Mouse (Mus musculus): ENCODE results near the gene Sox5.

The Sox5 gene

GRCm38 (mm10) chr6:144151075-144151474 lies 630.7 kb downstream of the Sox5 start:
- intact Hi-C loops (cut with DNase I) = no loop called here

DNA sequence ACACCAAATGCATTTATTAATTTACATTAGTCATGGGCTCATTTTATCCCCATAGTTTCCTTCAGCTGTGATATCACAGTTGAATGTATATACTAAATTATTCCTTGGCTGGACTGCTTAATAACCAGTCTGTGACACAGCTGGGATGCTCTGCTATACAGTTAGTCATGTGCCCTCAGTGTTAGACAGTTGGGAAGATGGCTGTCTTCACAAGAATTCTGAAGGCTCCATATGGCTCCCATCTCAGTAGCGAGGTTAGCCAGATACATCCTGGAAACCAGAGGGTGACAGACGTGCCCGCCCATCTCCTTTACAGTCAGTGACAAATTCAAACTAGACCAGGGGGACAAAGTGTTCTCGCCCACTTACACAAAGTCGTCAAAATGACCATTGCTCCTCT lies 644.4 kb downstream of the Sox5 start:
- intact Hi-C loops (cut with DNase I) = no loop called here

GRCm38 (mm10) chr6:144136894-144137293 lies 644.9 kb downstream of the Sox5 start:
- intact Hi-C loops (cut with DNase I) = no loop called here

DNA sequence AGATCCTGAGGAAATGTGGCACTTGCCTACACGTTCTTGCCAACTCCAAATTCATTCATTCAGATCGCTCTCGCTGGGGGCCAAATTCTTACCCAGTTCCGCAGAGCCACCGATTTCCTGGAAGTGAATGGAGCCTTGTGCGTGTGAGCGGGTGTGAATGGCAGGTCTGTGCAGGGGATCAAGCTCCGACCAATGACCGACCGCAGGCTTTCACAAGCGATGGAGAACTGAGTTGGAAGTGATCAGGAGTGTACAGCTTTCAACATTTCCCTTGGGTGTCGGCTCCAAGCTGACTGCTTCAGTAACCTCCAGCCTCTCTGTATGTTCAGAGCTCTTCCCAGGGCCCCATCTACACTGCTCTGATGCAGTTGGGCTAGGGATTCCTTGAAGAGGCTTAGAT lies 651.9 kb downstream of the Sox5 start:
- intact Hi-C loops (cut with DNase I) = no loop called here

DNA sequence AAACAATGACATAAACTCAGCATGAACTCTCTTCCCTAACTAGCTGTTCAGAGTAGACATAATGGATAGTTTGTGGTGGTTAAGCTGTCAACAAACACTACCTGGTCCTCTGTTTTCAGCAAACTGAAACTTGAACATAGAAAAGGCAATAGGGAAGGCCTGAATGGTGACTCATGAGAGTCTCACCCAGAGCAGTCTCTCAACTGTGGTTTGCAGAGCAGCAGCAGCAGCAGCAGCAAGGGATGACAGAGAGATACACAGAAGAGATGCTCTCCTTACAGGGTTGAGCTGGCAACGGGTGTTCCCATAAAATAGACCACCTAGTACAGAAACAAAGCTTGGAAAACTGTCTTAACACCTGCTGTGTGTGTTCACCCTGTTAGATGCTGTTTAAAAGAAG lies 661.8 kb downstream of the Sox5 start:
- intact Hi-C loops (cut with DNase I) = no loop called here

- intact Hi-C loops (cut with DNase I) = no loop called here
Measured at GRCm38 (mm10) chr6:144116646-144117045, 665.1 kb downstream of the Sox5 start.

DNA sequence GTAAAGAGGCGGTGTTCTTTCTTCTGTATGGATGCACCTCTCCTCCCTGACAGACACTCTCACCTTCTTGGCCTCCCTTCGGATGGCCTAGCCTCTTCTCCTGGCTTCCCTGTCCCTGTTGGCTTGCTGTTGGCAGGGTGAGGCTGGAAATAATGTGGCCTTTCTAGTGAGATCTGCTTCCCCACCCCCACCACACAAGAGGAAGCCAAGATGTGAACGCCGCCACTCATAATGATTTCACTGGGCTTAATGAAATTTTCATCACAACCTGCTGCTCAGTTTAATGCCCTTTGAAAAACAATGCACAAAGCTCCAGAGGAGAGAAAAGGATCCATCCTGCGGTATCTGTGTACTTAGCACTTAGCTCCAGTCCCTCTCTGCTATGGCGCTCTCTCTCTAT lies 670.2 kb downstream of the Sox5 start:
- intact Hi-C loops (cut with DNase I) = no loop called here

- intact Hi-C loops (cut with DNase I) = no loop called here
Measured at GRCm38 (mm10) chr6:144106848-144107247, 674.9 kb downstream of the Sox5 start.

DNA sequence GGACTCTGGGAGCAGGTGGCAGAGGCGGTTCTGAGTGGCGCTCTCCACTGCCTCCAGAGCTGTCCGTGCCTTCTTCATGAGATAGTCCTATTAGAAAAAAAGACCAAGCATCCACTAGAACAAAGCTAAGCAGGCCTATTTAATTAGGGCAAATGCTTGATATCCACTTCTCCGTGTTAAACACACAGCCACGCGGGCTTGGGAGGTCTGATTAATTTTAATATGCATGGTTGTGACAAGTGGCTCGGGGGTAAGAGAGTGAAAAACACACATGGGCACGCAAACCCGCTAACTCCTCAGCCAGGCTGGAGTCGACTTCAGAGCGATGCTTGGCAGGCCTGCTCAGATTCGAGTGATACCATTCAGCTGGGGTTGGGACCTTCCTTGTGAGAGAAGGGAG lies 676.1 kb downstream of the Sox5 start:
- intact Hi-C loops (cut with DNase I) = no loop called here

DNA sequence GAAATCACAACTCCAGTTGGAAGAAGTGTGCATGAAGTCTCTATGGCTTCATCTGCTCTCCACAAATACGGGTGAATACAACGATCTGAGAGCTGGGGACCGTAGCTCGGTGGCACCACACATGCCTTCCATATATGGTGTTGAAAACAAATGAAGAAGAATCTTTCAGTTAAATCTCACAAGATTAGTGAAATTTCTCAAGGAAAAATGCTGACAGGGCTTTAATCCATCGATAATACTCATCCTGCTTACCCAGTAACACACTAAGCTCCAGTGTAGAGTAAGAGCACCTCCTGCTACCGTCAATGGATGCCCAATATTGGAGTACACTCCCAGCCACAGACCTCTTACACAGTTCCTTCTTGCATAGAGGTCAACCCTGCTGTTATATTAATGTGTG lies 678.2 kb downstream of the Sox5 start:
- intact Hi-C loops (cut with DNase I) = no loop called here

- intact Hi-C loops (cut with DNase I) = no loop called here
Measured at GRCm38 (mm10) chr6:144100852-144101251, 680.9 kb downstream of the Sox5 start.

DNA sequence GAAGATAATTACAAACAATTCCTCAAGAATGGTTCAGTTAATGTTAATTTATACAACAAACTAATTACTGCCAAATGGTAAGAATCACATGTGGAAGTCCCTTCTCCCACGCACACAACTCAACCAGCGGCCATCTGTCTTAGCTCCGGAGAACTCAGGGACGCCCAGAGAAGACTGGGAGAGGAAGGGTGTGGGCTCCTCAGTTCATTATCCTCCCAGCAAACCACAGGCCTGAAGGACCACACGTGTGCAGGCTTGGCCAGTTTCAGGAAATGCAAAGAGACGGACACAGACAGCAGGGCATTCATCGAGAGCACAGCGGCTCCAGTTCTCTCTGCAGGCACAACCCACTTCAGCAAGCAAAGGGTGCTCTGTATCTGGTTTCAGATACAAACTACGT lies 683.7 kb downstream of the Sox5 start:
- intact Hi-C loops (cut with DNase I) = no loop called here

DNA sequence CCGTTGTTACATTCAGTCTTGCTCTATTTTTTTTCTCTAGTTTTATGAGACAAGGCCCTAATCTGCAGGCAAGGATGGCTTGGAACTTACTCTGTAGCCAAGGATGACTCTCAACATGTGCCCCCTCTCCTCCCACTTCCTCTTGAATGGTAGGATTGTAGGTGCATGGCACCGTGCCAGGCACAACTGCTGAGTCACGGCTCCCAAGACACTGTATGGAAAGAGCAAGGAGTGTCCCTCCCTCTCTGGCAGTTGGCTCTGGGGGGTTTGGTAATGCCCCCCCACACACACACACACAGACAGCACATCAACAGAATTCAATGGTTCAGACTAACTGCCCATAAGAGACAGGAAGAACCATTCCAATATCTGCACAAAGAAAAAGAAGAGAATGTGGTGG lies 693.5 kb downstream of the Sox5 start:
- intact Hi-C loops (cut with DNase I) = no loop called here

- intact Hi-C loops (cut with DNase I) = no loop called here
Measured at GRCm38 (mm10) chr6:144086096-144086810, 695.5 kb downstream of the Sox5 start.

GRCm38 (mm10) chr6:144082297-144082696 lies 699.5 kb downstream of the Sox5 start:
- intact Hi-C loops (cut with DNase I) = no loop called here

GRCm38 (mm10) chr6:144077826-144078225 lies 704.0 kb downstream of the Sox5 start:
- intact Hi-C loops (cut with DNase I) = no loop called here

- intact Hi-C loops (cut with DNase I) = no loop called here
Measured at GRCm38 (mm10) chr6:144076376-144076775, 705.4 kb downstream of the Sox5 start.

GRCm38 (mm10) chr6:144075327-144075941 lies 706.3 kb downstream of the Sox5 start:
- intact Hi-C loops (cut with DNase I) = no loop called here

GRCm38 (mm10) chr6:144074826-144075225 lies 707.0 kb downstream of the Sox5 start:
- intact Hi-C loops (cut with DNase I) = no loop called here

DNA sequence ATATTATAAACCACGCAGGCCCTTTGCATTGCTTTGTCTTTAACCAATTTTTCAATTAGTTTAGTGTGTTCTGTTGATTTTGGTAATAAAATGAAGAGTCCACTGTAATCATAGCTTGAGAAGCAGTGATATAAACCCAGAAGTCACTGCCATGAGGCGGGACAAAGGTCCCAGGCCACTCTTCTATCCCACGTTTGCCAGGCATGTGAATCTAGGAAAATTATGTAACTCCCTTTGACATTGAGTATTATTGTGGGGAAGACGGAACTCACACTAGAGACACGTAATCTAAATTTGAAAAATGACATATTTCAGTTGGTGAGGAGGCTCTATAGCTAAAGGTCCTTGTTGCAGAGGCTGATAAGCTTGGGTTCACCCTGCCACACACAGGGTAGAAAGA lies 711.3 kb downstream of the Sox5 start:
- intact Hi-C loops (cut with DNase I) = no loop called here

- intact Hi-C loops (cut with DNase I) = no loop called here
Measured at GRCm38 (mm10) chr6:144067491-144067890, 714.3 kb downstream of the Sox5 start.

- intact Hi-C loops (cut with DNase I) = no loop called here
Measured at GRCm38 (mm10) chr6:144062428-144062827, 719.3 kb downstream of the Sox5 start.

- intact Hi-C loops (cut with DNase I) = no loop called here
Measured at GRCm38 (mm10) chr6:144061814-144062213, 720.0 kb downstream of the Sox5 start.
